Mouse (Mus musculus) layer of hippocampus, adult 9-11 months (tissue): Measurements from ENCODE around the gene Ldlrad2.
"Not testable (repeated sequence)": the region's sequence is repeated elsewhere in the genome, so short reads cannot be mapped to it uniquely, and the experiment has no call there.

Source experiments
- DNase-seq: peaks from one replicate; pipeline ENCODE4 v3.0.0; 2022

Ldlrad2 gene

DNA sequence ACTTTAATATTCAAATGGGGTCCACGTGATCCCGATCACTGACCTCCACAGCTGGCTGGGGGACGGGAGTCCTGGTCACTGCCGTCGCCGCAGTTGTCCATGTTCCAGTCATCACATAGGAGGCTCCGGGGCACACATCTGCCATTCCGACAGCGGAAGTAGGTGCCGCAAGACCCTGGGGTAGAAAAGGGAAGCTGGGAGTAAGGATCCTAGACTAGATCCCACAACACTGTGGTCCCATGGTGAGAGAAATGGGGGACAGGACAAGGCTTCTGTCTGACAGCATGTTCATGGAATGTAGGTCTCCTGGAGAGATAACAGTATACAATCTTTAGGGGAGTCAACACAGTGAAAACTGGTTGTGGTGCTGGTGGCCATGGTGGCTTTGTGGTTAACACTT, at the start of gene Ldlrad2:
Gene Ldlrad2 (minus strand): TSS at position 101 of the 400 bp plus-strand sequence.
- no peak for DNase-seq

DNA sequence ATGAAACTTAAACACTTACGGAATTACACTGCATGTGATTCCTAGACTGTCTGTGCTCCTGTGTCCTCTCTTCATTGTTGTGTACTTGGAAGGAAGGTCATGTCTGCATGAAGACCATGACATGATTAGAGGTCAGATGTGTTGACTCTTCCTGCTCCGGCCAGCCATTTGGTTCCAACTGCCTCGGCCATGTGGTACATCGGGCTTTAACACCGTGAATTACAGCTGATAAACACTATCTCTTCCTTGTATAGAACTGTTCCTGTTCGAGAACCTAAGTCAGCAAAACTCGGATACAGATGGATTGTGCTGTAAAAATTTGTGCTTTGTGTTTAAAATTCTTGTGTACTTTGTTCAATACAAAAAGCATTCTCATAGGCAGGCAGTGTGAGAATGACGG, 48.5 kb upstream of the Ldlrad2 start:
- no peak for DNase-seq

DNA sequence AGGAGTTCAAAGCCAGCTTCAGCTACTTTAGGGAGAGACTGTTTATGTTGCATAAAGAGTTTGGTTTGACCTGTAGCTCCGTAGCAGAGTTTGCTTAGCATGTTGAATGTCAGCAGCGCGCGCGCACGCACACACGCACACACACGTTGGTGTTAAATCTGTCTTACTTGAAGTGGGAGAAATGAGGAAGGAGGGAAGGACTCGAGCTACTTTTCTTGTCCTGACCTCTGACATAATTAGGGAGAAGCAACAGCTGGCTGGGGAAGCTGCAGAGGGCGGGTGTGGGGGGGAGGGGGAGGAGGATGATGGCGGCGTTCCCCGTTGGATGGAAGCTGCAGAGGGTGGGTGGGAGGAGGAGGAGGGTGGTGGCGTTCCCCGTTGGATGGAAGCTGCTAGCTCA, 35.9 kb upstream of the Ldlrad2 start:
- DNase-seq, result no peak

DNA sequence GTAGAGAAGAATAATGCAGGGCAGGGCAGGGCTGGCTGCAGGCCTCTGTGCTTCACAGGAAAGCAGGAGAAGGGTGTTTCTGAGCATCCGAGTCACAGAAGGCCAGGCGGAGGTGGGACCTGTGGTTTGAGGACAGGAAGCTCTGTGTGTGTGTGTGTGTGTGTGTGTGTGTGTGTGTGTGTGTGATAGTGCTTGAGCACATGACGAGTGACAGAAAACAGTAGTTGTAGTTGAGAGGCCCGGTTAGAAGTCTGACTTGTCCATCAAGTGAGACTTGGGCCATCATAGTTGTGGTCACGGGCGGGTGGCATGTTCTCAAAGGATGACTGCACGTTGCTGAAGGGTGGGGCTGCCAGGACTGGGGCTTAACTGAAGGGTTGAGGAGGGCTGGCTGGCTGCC, 35.3 kb upstream of the Ldlrad2 start:
- DNase-seq, result no peak

DNA sequence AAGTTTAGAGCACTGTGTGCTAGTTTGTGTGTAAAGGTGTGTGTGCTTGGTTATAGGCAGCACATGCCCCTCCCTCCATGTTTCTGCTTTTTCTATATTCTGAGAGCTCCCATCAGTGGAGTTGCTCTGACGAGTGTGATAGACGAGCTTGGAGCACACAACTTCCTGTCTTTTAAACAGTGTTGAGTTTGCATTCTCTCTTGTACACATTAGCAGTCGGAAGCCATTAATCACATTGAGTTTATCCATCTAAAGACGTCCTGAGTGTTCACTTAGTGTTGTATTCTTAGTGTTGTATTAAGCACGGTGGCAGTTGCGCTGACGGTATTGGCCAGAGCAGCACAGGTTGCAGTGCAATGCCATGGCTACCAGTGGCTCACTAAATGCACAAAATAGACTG, 34.9 kb upstream of the Ldlrad2 start:
- DNase-seq, result no peak

DNA sequence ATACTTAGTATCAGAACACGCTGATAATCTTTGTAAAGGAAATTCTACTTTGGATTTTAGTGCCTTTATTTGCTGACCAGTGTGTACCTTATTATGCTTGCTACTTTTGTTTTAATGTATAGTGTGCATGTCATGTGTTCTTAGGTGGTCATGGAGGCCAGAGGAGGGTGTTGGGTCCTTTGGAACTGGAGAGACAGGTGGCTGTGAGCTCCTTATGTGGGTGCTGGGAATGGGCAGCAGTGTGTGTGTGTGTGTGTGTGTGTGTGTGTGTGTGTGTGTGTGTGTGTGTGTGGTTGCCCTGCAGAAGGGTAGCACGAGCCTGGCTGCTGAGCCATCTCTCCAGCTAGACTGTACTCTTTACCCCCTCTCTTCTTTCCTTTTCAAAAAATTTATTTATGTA, 32.7 kb upstream of the Ldlrad2 start:
- no peak for DNase-seq

DNA sequence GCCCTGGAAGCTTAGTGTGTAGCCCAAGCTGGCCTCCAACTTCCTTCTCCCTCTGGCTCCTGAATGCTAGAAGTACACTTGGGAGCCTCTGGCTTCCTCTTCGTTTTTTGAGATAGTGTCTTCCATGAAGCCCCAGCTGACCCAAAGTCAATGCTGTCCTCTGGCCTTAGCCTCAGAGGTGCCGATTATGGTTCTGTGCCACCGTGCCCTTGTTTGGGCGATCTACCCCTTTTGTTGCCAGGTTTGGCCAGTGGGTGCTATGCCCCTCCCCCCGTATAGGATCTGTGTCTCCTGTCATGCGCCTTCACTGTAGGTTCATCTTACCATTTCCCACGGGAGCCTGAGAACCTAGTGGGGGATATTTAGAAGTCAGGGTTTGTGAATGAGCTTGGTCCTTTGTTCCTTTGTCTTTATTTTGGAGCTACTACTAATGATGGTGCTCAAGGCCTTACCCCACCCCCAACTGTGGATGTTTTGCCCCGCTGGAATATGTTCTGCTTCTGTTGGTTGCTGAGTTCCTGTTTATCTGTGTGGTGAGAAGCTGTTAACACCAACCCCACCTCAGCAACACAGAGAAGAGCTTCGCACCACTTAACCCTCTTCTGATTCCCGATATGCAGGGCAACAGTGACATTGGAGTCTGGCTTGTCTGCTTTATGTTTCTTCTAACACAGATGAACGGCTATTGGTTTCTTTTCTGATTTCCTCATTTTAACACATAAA, 29.2 kb upstream of the Ldlrad2 start:
- DNase-seq, result no peak

DNA sequence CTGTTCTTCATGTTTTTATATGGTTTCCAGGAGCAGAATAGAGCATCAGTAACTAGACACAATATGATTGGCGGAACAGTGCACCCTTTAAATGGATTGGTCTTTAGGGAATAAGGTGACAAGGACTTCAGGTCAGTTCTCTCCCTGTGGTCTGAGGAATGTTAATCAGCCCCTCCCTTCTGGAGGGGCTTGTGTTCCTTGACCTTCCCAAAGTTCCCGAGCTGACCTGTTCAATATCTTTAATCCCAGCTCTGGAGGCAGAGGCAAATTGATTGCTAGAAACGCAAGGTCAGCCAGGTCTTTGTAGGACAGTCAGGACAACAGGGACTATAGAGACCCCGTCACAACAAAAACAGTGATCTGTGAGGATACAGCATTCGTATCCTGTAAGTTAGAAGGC, 24.2 kb upstream of the Ldlrad2 start:
- DNase-seq, result no peak

DNA sequence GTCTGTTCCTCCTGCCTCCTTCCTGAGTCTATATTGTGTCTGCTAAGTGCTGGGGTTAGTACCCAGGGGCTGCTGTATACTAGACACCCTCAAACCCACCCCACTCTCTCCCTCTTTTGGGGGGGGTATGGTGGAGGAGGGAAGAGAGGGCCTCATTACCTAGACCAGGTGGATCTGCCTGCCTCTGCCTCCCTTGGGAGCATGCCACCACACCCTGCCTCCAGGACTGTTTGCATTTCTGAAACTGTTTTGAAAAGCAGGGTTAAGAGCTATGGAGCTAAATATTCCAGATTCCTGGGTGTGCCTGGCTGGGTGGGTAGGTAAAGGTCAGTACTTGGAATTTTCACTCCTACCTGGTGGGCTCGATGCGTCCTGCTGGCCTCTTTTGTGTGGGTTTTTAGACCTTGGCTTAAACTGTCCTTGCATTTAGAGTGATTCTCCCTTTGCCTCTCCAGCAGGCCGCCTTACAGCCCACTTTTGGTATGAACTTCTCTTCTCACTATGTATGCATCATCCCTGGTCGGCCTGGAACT, 22.8 kb upstream of the Ldlrad2 start:
- DNase-seq, result no peak

DNA sequence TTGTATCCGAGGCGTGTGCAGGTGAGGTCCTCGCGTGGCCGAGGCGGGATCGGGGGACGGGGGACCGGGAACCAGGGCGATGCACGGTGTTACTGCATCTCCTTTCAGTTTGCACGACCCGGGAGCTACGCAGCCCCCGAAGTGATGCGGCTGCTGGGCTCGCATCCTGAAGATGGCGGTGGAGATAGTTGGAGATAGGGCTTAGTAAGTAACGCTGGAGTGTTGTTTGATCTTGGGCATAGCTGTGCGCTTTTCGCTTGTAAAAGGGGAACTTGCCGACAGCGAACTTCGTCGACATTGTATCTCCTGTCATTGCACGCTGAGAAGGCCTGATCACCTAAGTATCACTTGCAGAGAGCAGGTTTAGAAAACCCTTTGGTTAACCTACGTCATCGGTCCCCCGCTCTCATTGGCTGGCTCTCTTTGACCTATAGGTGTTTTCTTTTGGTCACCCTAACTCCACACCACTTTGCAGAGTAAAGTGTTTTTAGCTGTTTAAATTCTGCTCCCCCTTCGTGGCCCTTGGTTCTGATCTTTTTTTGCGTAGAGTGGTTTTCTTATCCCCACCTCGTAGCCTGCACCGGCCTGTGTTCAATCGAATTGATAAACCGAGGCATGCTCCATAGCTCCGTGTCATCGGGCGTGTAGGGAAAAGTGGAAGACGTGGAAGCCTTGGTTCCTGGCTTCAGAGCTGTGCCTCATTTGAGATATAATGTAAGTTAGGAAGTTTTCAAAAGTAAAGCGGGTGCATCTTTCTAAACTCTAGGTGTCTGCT, 20.3 kb upstream of the Ldlrad2 start:
- DNase-seq, result peak; percentile 46

DNA sequence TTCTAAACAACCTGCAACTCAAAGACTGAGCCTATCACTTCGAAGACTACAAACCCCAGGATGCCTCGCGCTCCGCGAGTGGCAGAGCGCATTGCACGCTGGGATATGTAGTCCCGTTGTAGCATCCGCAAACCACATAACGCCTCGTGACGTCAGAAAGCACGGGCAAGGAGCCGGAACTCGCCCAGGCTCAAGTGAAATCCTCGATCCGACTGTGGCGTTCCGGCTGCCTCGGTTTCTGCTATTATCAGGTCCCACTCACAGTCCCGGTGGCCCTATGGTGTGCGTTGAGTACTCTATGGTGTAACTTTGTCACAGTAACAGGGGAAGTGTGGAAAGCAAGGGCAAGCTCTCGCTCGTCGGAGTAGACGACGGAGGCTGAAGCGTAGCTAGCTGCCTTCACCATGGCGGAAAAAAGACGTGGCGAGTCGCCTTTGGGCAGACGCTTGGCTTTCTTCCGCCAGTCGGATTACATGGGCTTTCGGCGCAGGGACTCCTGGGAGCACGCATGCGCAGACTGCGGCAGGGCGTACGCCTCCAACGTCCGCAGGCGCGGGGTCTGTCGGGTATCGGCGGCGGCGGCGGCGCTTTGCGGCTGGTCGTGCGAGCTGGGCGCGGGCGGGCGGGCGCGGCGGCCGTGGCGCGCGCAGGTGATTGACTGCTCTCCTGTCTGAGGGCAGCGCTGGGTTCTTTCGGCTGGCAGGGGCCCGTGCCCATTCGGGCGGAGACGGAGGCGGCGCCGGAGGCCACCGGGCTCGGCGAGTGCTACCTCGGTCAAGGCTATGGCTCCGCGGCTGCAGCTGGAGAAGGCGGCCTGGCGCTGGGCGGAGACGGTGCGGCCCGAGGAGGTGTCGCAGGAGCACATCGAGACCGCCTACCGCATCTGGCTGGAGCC, 19.5 kb upstream of the Ldlrad2 start, which contains the start of gene Usp48:
Gene Usp48 (plus strand): TSS at position 155 of the 895 bp plus-strand sequence.
- DNase-seq, result peak; percentile 99

DNA sequence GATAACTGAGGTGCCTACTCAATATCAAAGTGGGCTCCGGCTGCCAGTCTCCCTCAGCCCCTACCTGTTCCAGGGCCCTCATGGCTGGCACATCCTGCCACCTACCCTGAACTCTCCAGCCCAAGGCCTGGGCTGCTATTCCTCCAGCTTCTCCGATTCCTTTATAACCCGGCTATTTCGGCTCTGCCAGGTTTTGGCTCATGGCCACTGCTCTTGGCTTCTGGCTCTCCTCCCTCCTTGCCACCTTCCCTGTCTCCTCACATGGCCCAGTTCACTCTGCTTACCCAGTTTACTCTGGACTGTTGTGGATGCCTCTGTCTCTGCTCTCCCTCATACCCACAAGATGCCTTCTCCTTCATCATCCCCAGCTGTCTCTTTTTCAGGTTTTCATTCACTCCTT, 16.6 kb upstream of the Ldlrad2 start:
- DNase-seq, result no peak

DNA sequence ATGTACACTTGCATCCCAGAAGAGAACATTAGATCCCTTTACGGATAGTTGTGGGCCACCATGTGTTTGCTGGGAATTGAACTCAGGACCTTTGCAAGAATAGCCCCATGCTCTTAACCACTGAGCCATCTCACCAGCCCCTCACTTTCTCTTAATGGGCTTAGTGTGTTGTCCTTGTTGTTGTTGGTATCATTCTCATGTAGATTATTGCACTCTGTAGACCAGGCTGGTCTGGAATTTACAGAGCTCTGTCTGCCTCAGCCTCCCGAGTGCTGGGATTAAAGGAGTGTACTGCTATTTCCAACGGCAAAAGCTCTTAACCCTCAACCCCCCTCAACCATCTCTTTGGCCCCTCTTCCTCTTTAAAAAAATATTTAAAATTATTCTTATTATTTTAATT, 15.2 kb upstream of the Ldlrad2 start:
- no peak for DNase-seq

DNA sequence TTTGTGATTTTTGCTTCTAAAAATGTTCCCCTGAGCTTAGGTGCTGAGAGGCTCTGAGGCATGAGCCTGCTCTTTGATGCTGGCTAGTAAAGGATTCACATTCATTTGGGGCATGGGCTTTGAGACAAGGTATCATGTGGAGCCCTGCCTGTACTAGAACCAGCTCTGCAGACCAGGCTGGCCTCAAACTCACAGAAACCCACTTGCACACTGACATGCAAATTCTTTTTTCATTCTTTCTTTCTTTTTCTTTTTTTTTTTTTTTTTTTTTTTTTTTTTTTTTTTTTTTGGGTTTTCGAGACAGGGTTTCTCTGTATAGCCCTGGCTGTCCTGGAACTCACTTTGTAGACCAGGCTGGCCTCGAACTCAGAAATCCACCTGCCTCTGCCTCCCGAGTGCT, 14.7 kb upstream of the Ldlrad2 start:
- DNase-seq, result not testable (repeated sequence)

DNA sequence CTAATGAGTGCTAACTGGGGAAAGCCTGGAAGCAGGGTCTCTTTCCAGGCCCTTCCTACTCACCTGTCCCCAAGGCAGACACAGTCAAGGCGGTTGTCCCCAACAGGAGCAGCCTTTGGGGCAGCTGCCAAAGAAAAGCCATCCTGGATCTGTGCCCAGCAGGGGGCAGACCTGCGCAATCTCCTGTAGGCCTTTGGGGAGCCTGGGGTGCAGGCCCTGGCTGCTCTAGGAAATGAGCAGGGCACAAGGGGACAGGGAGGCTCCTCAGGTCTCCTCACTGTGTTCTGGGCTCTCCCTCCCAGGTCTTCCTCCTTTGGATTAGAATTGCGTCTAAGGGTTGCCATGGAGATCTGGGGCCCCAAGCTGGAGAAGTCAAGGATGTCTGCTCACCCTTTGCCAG, 7.4 kb upstream of the Ldlrad2 start:
- no peak for DNase-seq

DNA sequence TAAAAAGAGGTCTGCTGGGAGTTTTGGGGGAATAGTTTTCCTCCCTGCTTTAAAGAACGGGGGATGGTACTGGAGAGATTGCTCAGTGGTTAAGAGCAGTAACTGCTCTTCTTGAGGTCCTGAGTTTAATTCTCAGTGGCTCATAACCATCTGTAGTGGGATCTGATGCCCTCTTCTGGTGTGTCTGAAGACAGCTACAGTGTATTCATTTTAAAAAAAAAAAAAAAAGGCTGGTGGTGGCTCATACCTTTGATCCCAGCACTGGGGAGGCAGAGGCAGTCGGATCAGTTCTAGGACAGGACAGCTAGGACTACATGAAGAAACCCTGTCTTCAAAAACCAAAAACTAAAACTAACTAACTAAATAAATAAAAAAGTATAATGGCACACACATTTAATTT, 5.9 kb upstream of the Ldlrad2 start:
- DNase-seq, result no peak

DNA sequence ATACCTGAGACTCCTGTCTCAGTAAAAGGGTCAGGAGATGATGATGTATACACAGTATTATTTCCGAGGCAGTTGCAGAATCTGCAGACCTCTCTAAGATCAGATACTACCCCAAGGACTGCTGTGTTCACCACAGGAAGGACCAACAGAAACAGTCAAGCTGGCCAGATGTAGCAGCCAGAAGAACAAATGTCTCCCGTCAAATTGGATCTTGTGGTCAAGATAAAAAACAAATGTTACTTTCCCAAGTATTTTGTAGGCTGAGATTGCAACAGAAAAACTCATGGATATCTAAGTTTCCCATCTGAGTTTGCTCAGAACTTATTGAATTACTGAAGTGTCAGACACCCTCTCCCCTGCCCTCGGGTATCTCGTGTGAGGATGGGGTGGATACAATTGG, 5.4 kb upstream of the Ldlrad2 start:
- no peak for DNase-seq

DNA sequence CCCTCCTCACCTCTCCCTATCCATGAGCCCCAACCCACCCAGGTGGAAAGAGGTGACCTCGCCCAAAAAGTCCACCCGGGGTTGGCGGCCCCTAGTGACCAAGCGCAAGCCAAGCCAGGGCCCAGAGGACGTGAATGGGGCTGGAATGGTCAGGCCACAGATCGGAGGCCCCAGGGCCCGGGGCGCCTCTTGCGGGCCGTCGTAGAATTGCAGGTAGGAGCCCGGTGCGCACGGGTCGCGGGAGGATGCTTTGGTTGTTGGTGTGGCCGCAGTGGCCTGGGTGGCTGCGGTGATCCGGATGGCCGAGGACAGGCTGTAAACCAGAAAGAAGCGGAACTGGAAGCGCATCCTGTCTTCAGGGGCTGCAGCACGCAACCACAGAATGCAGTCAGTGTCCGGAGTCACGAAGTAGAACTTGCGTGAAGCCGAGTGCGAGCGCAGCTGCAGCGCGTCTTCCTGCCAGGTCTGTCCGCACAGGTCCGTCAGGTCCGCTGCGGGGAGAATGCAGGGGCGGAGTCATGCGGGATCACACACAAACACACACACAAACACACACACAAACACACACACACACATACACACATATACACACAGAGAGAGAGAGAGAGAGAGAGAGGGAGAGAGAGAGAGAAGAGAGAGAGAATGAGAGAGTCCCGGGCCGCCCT, 3.9 kb upstream of the Ldlrad2 start:
- DNase-seq, result no peak

DNA sequence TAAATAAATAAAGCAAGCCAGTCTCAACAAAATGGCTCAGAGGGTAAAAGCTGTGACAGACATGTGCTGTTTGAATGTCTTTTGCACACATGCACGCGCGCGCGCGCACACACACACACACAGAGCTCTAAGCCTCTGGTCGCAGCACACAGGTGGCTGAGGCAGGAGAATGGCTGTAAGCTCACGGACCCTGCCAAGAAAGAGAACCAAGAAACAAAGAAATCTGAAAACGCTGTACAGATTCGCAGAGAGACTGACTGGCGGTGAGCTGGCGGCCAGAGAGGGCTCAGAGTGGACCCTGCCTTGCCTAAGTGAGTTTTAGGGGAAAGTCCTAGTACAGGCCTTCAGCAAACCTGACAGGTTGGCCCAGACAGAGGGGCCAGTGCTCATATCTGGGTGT, 3.1 kb upstream of the Ldlrad2 start:
- DNase-seq, result no peak

DNA sequence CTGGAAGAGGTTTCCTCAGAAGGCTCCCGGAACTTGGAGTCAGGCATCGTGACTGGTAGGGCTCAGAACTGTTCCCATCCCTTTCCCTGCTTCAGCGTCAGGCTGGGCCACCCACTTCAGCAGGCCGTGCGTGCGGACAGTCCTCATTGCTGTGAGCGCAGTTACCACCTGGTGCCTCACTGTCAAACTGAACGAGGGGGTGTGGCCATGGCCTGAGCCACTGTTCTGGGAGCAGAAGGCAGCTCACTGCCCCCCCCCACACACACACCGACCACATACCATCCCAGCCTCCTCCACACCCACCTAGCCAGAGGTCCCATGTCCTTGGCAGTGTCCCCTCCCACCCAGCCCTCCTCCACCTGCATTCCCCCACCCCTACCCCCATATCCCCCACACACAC, 4.5 kb downstream of the Ldlrad2 start:
- no peak for DNase-seq

DNA sequence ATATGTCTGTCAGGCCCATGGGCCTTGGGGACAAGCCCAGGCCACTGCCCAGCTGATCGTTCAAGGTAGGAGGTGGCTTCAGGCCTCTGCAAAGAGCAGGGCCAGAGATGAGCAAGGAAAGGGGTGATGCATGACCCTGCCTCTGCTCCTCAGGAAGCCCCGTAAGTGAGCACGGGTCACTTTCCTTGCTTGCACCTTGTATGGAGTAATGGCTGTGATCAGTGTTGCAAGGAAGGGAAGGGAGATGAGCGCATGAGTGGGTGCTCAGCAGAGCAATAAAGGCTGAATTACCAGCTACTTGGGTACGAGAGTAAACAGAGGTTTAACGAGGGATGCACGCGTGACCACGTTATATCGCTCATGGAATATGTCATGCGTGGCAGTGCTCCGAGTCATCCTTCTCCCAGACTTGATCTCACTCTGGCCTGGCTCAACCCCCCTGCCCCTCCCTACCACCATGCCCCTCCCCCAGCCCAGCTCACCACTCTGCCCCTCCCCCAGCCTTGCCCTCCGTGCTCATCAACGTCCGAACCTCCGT, 17.6 kb downstream of the Ldlrad2 start:
- no peak for DNase-seq

DNA sequence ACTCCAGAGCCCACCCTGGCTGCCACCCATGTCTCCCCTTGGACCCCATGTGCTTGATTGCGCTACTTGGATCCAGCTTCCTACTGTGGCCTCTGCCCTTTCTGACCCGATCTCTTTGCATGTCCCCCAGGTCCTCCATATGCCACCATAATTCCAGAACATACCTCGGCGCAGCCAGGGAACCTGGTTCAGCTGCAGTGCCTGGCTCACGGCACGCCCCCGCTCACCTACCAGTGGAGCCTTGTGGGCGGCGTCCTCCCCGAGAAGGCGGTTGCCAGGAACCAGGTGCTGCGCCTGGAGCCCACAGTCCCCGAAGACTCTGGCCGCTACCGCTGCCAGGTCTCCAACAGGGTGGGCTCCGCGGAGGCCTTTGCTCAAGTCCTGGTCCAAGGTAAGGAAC, 20.9 kb downstream of the Ldlrad2 start:
- no peak for DNase-seq
